Mouse (Mus musculus) G1E (cell line): Measurements from ENCODE around the gene Stard13.

Source experiments
- CTCF ChIP-seq: IDR thresholded peaks from 2 replicates; pipeline ENCODE4 v1.5.1; 2012; ENCODE audit warnings: low read depth, low read length, inconsistent platforms, mixed read lengths
- GATA1 ChIP-seq: IDR thresholded peaks from 2 replicates; pipeline ENCODE4 v1.6.1; 2012; ENCODE audit warnings: borderline replicate concordance, low read length, inconsistent platforms, mixed read lengths
- POLR2AphosphoS5 ChIP-seq: IDR thresholded peaks from 2 replicates; pipeline ENCODE4 v1.6.1; 2012; ENCODE audit warnings: low read depth, low read length, inconsistent platforms; ENCODE audit not compliant: insufficient replicate concordance
- TAL1 ChIP-seq: conservative IDR thresholded peaks from 2 replicates; pipeline ENCODE4 v1.6.1; 2012; ENCODE audit warnings: low read depth, low read length, inconsistent platforms, mixed read lengths

- TF ChIP-seq CTCF (no peak), GATA1 (no peak), TAL1 (no peak), POLR2AphosphoS5 (no peak)
Measured at GRCm38 (mm10) chr5:151052331-151052730, 181.3 kb downstream of the Stard13 start.
